Mouse (Mus musculus) brain, embryonic 14.5 days (tissue): ENCODE data around the gene Dcakd.

Source experiments
- CTCF ChIP-seq: fragments of 200-500 bp; IDR thresholded peaks from 2 replicates; pipeline ENCODE4 v1.5.1; 2012; ENCODE audit warnings: inconsistent platforms, mild to moderate bottlenecking, moderate library complexity, borderline replicate concordance; ENCODE audit not compliant: insufficient read depth, insufficient read length; ENCODE audit errors: extremely low read depth
- POLR2A ChIP-seq: fragments of 200-500 bp; IDR thresholded peaks from 2 replicates; pipeline ENCODE4 v1.6.1; 2012; ENCODE audit warnings: mild to moderate bottlenecking, inconsistent platforms, borderline replicate concordance; ENCODE audit not compliant: poor library complexity, insufficient read depth, insufficient read length, severe bottlenecking; ENCODE audit errors: extremely low read depth

- no peak for TF ChIP-seq CTCF
- TF ChIP-seq POLR2A = no peak
These were observed 70.4 kb downstream of the Dcakd start for GRCm38 (mm10) chr11:102957692-102958091.
